Mouse (Mus musculus) CH12.LX (cell line): ENCODE data around the gene Cracr2a. TPM values are rescaled to one million over a fixed set of nuclear protein-coding genes. Genes with fewer than 3 reads are reported as not detected.

Source experiments
- DNase-seq: peaks from one replicate; pipeline ENCODE4 v3.0.0-alpha.2; 2013; ENCODE audit errors: extremely low read depth
- H3K27ac ChIP-seq: 2 replicates; pipeline ENCODE4 v1.5.1; 2012; ENCODE audit warnings: low read depth, mild to moderate bottlenecking, control low read depth, moderate library complexity; ENCODE audit not compliant: insufficient read depth
- H3K27me3 ChIP-seq: replicated peaks from 2 replicates; pipeline ENCODE3; 2012; ENCODE audit warnings: inconsistent platforms
- H3K36me3 ChIP-seq, 2 experiments: replicated peaks in 1 of 2; 2 replicates each; pipeline versions ENCODE3 to v1.6.1; 2012; ENCODE audit warnings: inconsistent platforms in 1 of 2, low read length in 1 of 2, mild to moderate bottlenecking in 1 of 2, mixed read lengths in 1 of 2, moderate library complexity in 1 of 2; ENCODE audit not compliant: control insufficient read depth in 1 of 2, insufficient read depth in 1 of 2
- H3K4me1 ChIP-seq, 2 experiments: 2 replicates each; pipeline ENCODE4 v1.6.1; 2012; ENCODE audit warnings: inconsistent platforms in 1 of 2, moderate library complexity in 1 of 2; ENCODE audit not compliant: insufficient read depth in 2 of 2, control insufficient read depth in 1 of 2
- H3K4me2 ChIP-seq: 2 replicates; pipeline ENCODE4 v1.6.1; 2012; ENCODE audit warnings: low read depth, mild to moderate bottlenecking, control low read depth; ENCODE audit not compliant: poor library complexity, insufficient read depth, severe bottlenecking
- H3K4me3 ChIP-seq, 3 experiments: fragments of 150-350 bp in 1 of 3; sonication (generic) in 1 of 3; replicated peaks in 1 of 3; 2 replicates each; pipeline versions ENCODE3 to v1.5.1; 2011 to 2012; ENCODE audit warnings: low read depth in 2 of 3, low read length in 2 of 3, mild to moderate bottlenecking in 2 of 3, moderate library complexity in 2 of 3, control low read depth in 1 of 3, improper control_type of control experiment in 1 of 3, inconsistent platforms in 1 of 3, mixed read lengths in 1 of 3; ENCODE audit not compliant: poor library complexity in 1 of 3
- H3K79me2 ChIP-seq: replicated peaks from 2 replicates; pipeline ENCODE4 v1.6.1; 2012; ENCODE audit warnings: mild to moderate bottlenecking, moderate library complexity; ENCODE audit not compliant: control insufficient read depth, poor library complexity, insufficient read depth, severe bottlenecking; ENCODE audit errors: extremely low read depth
- H3K9ac ChIP-seq: 2 replicates; pipeline ENCODE4 v1.6.1; 2012; ENCODE audit warnings: low read depth, mild to moderate bottlenecking, control low read depth, moderate library complexity; ENCODE audit not compliant: insufficient read depth
- H3K9me3 ChIP-seq: replicated peaks from 2 replicates; pipeline ENCODE3; 2012; ENCODE audit warnings: low read length, inconsistent platforms, mixed read lengths
- BHLHE40 ChIP-seq: IDR thresholded peaks from 2 replicates; pipeline ENCODE4 v1.6.1; 2011; ENCODE audit warnings: mild to moderate bottlenecking, low read depth, low read length, improper control_type of control experiment
- CHD1 ChIP-seq: IDR thresholded peaks from 2 replicates; pipeline ENCODE4 v1.6.1; 2012; ENCODE audit warnings: low read depth, low read length, improper control_type of control experiment, inconsistent platforms
- EP300 ChIP-seq: IDR thresholded peaks from 2 replicates; pipeline ENCODE4 v1.6.1; 2011; ENCODE audit warnings: low read length, improper control_type of control experiment
- GABPA ChIP-seq: IDR thresholded peaks from 2 replicates; pipeline ENCODE4 v1.6.1; 2012; ENCODE audit warnings: low read depth, low read length, improper control_type of control experiment, inconsistent platforms; ENCODE audit not compliant: insufficient replicate concordance
- HCFC1 ChIP-seq: IDR thresholded peaks from 2 replicates; pipeline ENCODE4 v1.6.1; 2012; ENCODE audit warnings: low read depth, mild to moderate bottlenecking, inconsistent platforms, low read length, improper control_type of control experiment
- JUN ChIP-seq: IDR thresholded peaks from 2 replicates; pipeline ENCODE4 v1.6.1; 2011; ENCODE audit warnings: low read depth, mild to moderate bottlenecking, low read length, improper control_type of control experiment, moderate library complexity; ENCODE audit not compliant: insufficient read depth
- JUND ChIP-seq: conservative IDR thresholded peaks from 2 replicates; pipeline ENCODE4 v1.6.1; 2011; ENCODE audit warnings: low read depth, low read length, improper control_type of control experiment
- KAT2A ChIP-seq: IDR thresholded peaks from 2 replicates; pipeline ENCODE4 v1.6.1; 2012; ENCODE audit warnings: low read length, improper control_type of control experiment, inconsistent platforms; ENCODE audit not compliant: insufficient replicate concordance
- MAX ChIP-seq: IDR thresholded peaks from 2 replicates; pipeline ENCODE4 v1.6.1; 2011; ENCODE audit warnings: low read length, improper control_type of control experiment
- MEF2A ChIP-seq: IDR thresholded peaks from 2 replicates; pipeline ENCODE4 v1.6.1; 2014; ENCODE audit warnings: low read depth, mild to moderate bottlenecking, inconsistent platforms, low read length, improper control_type of control experiment, borderline replicate concordance
- MXI1 ChIP-seq: IDR thresholded peaks from 2 replicates; pipeline ENCODE4 v1.6.1; 2011; ENCODE audit warnings: mild to moderate bottlenecking, low read depth, low read length, improper control_type of control experiment
- MYC ChIP-seq: IDR thresholded peaks from 2 replicates; pipeline ENCODE4 v1.6.1; 2011; ENCODE audit warnings: low read depth, mild to moderate bottlenecking, improper control_type of control experiment, low read length
- NELFE ChIP-seq: IDR thresholded peaks from 2 replicates; pipeline ENCODE4 v1.6.1; 2011; ENCODE audit warnings: low read depth, low read length, improper control_type of control experiment
- POLR2AphosphoS2 ChIP-seq: IDR thresholded peaks from 2 replicates; pipeline ENCODE4 v1.6.1; 2011; ENCODE audit warnings: low read depth, low read length, improper control_type of control experiment
- RAD21 ChIP-seq: IDR thresholded peaks from 2 replicates; pipeline ENCODE4 v1.6.1; 2011; ENCODE audit warnings: low read depth, mild to moderate bottlenecking, low read length, improper control_type of control experiment, moderate library complexity
- RCOR1 ChIP-seq: conservative IDR thresholded peaks from 2 replicates; pipeline ENCODE4 v1.6.1; 2012; ENCODE audit warnings: low read depth, mild to moderate bottlenecking, inconsistent platforms, low read length, improper control_type of control experiment
- SIN3A ChIP-seq: IDR thresholded peaks from 2 replicates; pipeline ENCODE4 v1.6.1; 2012; ENCODE audit warnings: low read length, improper control_type of control experiment, inconsistent platforms
- SMC3 ChIP-seq: IDR thresholded peaks from 2 replicates; pipeline ENCODE4 v1.6.1; 2011; ENCODE audit warnings: low read depth, low read length, improper control_type of control experiment
- TBP ChIP-seq: conservative IDR thresholded peaks from 2 replicates; pipeline ENCODE4 v1.6.1; 2011; ENCODE audit warnings: low read depth, low read length, improper control_type of control experiment
- UBTF ChIP-seq: IDR thresholded peaks from 2 replicates; pipeline ENCODE4 v1.6.1; 2012; ENCODE audit warnings: low read depth, mild to moderate bottlenecking, inconsistent platforms, low read length, improper control_type of control experiment, moderate library complexity
- USF1 ChIP-seq: IDR thresholded peaks from 2 replicates; pipeline ENCODE4 v1.6.1; 2014; ENCODE audit warnings: low read depth, mild to moderate bottlenecking, inconsistent platforms, low read length, improper control_type of control experiment
- USF2 ChIP-seq: conservative IDR thresholded peaks from 2 replicates; pipeline ENCODE4 v1.6.1; 2011; ENCODE audit warnings: low read depth, low read length, improper control_type of control experiment
- ZKSCAN1 ChIP-seq: IDR thresholded peaks from 2 replicates; pipeline ENCODE4 v1.6.1; 2012; ENCODE audit warnings: low read depth, inconsistent platforms, low read length, improper control_type of control experiment, borderline replicate concordance
- ZMIZ1 ChIP-seq: IDR thresholded peaks from 2 replicates; pipeline ENCODE4 v1.6.1; 2012; ENCODE audit warnings: low read depth, mild to moderate bottlenecking, inconsistent platforms, low read length, improper control_type of control experiment
- ZNF384 ChIP-seq: IDR thresholded peaks from 2 replicates; pipeline ENCODE4 v1.6.1; 2012; ENCODE audit warnings: low read depth, low read length, improper control_type of control experiment, inconsistent platforms
- dilution Hi-C: fragments of 300-500 bp; cut with MboI; formaldehyde crosslinking; loops from 2 replicates; pipeline ENCODE4 v1.14.3; 2020; ENCODE audit warnings: low sequenced_read_pairs; ENCODE audit not compliant: extremely low pct_unique_long_range_greater_than_20kb, extremely low pct_ligation_motif_present
- in situ Hi-C: fragments of 300-500 bp; cut with MboI; formaldehyde crosslinking; loops from 3 replicates; pipeline ENCODE4 v1.14.3; 2019; ENCODE audit warnings: low sequenced_read_pairs, low pct_ligation_motif_present, low pct_unique_long_range_greater_than_20kb, mixed read lengths
- polyA plus RNA-seq: library from polyadenylated mRNA; unstranded; fragments of >175 nt; gene quantifications from 2 replicates; pipeline ENCODE4 v1.2.1, GENCODE M21; 2012; ENCODE audit warnings: low read depth; ENCODE audit not compliant: insufficient read length
- total RNA-seq, 2 experiments: library from RNA; depleted of rRNA; stranded (reverse); fragments of 300-350 nt in 1 of 2; fragments of >200 nt in 1 of 2; gene quantifications; 2 replicates each; pipeline ENCODE4 v1.2.3; 2012 to 2014

Cracr2a gene
- total and polyA plus RNA-seq, 3 experiments: 1.2 to 1.6 (median 1.5) TPM

GRCm38 (mm10) chr6:127533766-127534165, 27.4 kb upstream of the Cracr2a start:
- TF ChIP-seq ZKSCAN1: no peak
- no peak for TF ChIP-seq SMC3
- TF ChIP-seq POLR2AphosphoS2: no peak
- TF ChIP-seq MAX: no peak
- no peak for TF ChIP-seq UBTF
- TF ChIP-seq USF1: no peak
- no peak for TF ChIP-seq RCOR1
- no peak for TF ChIP-seq ZMIZ1
- TF ChIP-seq TBP: no peak
- no peak for TF ChIP-seq JUN
- no peak for TF ChIP-seq RAD21
- TF ChIP-seq ZNF384: no peak
- no peak for TF ChIP-seq BHLHE40
- TF ChIP-seq JUND: no peak
- no peak for TF ChIP-seq SIN3A
- no peak for TF ChIP-seq MXI1
- TF ChIP-seq MEF2A: no peak
- TF ChIP-seq MYC: no peak
- H3K27me3 ChIP-seq: peaks cover 50% of the 10 kb centered on the region
- H3K4me2 ChIP-seq: no peak overlapping the region
- no peaks in the 10 kb centered on the region for H3K36me3 ChIP-seq
- no peaks in the 10 kb centered on the region for H3K79me2 ChIP-seq
- in situ Hi-C loops (loop anchor here (25.0 kb wide), 1 partner anchor 379 kb away; no protein-coding TSS in a partner anchor), dilution Hi-C loops (no loop called here)
- DNase-seq: no peak
- no peak overlapping the region for H3K4me3 ChIP-seq
- H3K27ac ChIP-seq: no peak overlapping the region
- H3K4me1 ChIP-seq: peaks cover 0 to 4% of the 10 kb centered on the region in 2 experiments; a peak in 2 of 4 replicates
- no peak overlapping the region for H3K9ac ChIP-seq
- no peaks in the 10 kb centered on the region for H3K9me3 ChIP-seq

DNA sequence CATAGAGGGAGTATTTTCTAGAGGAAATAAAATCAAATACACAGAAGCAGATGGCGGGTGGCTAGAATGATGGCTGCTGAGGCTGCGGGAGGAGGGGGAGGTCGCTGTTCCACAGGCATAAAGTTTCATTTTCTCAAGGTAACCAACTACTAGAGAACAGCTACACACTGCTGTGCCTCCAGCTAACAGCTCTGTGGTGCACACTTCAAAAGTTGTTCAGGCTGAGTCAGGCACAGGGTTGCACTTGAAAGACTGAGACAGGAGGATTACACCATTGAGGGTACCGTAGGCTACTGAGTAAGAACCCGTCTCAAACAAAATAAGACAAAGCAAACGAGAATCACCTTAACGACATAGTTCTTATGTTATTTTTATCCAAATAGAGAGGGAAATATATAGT, 24.1 kb upstream of the Cracr2a start:
- H3K4me1 ChIP-seq: peaks cover 0 to 4% of the 10 kb centered on the region in 2 experiments; a peak in 2 of 4 replicates
- H3K27ac ChIP-seq: no peak overlapping the region
- no peak overlapping the region for H3K9ac ChIP-seq
- no peak for DNase-seq
- peak overlapping the region; percentile 34; the same call in 1 of the 2 replicates for H3K4me2 ChIP-seq
- H3K4me3 ChIP-seq: no peak overlapping the region
- peaks cover 53% of the 10 kb centered on the region for H3K27me3 ChIP-seq
- no peaks in the 10 kb centered on the region for H3K36me3 ChIP-seq
- in situ Hi-C loops: loop anchor here (25.0 kb wide), 1 partner anchor 375 kb away; no protein-coding TSS in a partner anchor
- H3K9me3 ChIP-seq: no peaks in the 10 kb centered on the region
- TF ChIP-seq POLR2AphosphoS2 (no peak), GABPA (no peak), CHD1 (no peak), KAT2A (no peak), USF2 (no peak), NELFE (no peak), EP300 (no peak), SMC3 (no peak), RCOR1 (no peak), JUN (no peak), HCFC1 (no peak)
- dilution Hi-C loops: no loop called here
- H3K79me2 ChIP-seq: no peaks in the 10 kb centered on the region
